ENCODE assay signal across 13 mouse cellular contexts in genomic region chr2:125251781-125252180, GRCm38 (mm10). TPM values are rescaled to one million over a fixed set of nuclear protein-coding genes. Genes with fewer than 3 reads are reported as not detected.
DNase-seq lines count a peak whose midpoint lies in the region; ATAC-seq and TF ChIP-seq lines count a peak whose summit lies in the region.
"Had no signal": no experiment of that assay in that cellular context is flagged by ENCODE, and none has a peak within 500 bp of the region (broad histone marks: within the 10 kb centered on the region; RNA-seq: fewer than 3 reads in every experiment).

No protein-coding gene starts in this region.

- WGBS in forebrain, embryonic 12.5 days = 86% methylated on average over 4 of the region's 4 CpGs

- DNase-seq in kidney, postnatal 4 days = peak; percentile 17 to 26
- no peak for DNase-seq in kidney, adult 11 months
- DNase-seq in brain, embryonic 14.5 days (ENCODE audit: low read depth) = no peak
- DNase-seq in naive thymus-derived CD4-positive, alpha-beta T cell, adult 2 months (ENCODE audit: low read depth) = peak; percentile 46
- no peak for DNase-seq in layer of hippocampus, postnatal 10 days (ENCODE audit: low spot score in 2 of 2)
- no peak for DNase-seq in gastrocnemius, adult 8-10 months (ENCODE audit: low spot score in 2 of 2)
- DNase-seq: right cerebral cortex, postnatal 25 days had no signal

- H3K27me3 ChIP-seq in E14TG2a.4 (ENCODE audit: insufficient read depth, low read length) = no peaks in the 10 kb centered on the region
- no peaks in the 10 kb centered on the region for H3K27me3 ChIP-seq in forebrain, embryonic 12.5 days
- H3K27me3 ChIP-seq: midbrain, embryonic 15.5 days; neural tube, embryonic 15.5 days had no signal

- no peak for ATAC-seq in forebrain, embryonic 12.5 days (ENCODE audit: low FRiP score)
- ATAC-seq: forebrain, postnatal 0 days; midbrain, embryonic 15.5 days had no signal

- no peak overlapping the region for H3K27ac ChIP-seq in forebrain, embryonic 12.5 days
- H3K27ac ChIP-seq: heart, adult 2 months; midbrain, embryonic 15.5 days; neural tube, embryonic 15.5 days had no signal

- peaks cover 77% of the 10 kb centered on the region for H3K9me3 ChIP-seq in E14TG2a.4 (ENCODE audit: low read length)
- H3K9me3 ChIP-seq in forebrain, embryonic 12.5 days = 0 out of 2 replicates have a peak, but pooled peaks cover 4% of the 10 kb centered on the region
- H3K9me3 ChIP-seq: midbrain, embryonic 15.5 days; neural tube, embryonic 15.5 days had no signal

- H3K4me1 ChIP-seq in E14TG2a.4 (replicated peaks; ENCODE audit: low read depth, low read length) = peaks cover 9% of the 10 kb centered on the region
- H3K4me1 ChIP-seq in forebrain, embryonic 12.5 days = peaks cover 19% of the 10 kb centered on the region

- TF ChIP-seq POLR2A in brain, embryonic 14.5 days (IDR thresholded peaks at IDR 0.05; ENCODE audit: borderline replicate concordance, extremely low read depth, insufficient read depth, insufficient read length, poor library complexity, severe bottlenecking) = no peak

- H3K9ac ChIP-seq in forebrain, embryonic 12.5 days = no peak overlapping the region
- H3K9ac ChIP-seq: forebrain, postnatal 0 days; midbrain, embryonic 15.5 days; neural tube, embryonic 15.5 days had no signal

- no peak overlapping the region for H3K4me3 ChIP-seq in E14TG2a.4 (replicated peaks; ENCODE audit: low read length)
- no peak overlapping the region for H3K4me3 ChIP-seq in forebrain, embryonic 12.5 days (replicated peaks)
- H3K4me3 ChIP-seq: heart, adult 2 months; midbrain, embryonic 15.5 days; neural tube, embryonic 15.5 days had no signal

- H3K4me2 ChIP-seq in forebrain, embryonic 12.5 days = no peak overlapping the region
- H3K4me2 ChIP-seq: midbrain, embryonic 15.5 days; neural tube, embryonic 15.5 days had no signal

- TF ChIP-seq CTCF in E14TG2a.4 (conservative IDR thresholded peaks at IDR 0.05; ENCODE audit: low read length) = peak; percentile 23; the same call in 1 of the 2 replicates
- TF ChIP-seq CTCF in brain, embryonic 14.5 days (IDR thresholded peaks at IDR 0.05; ENCODE audit: borderline replicate concordance, extremely low read depth, insufficient read depth, insufficient read length) = 0 out of 2 replicates have a peak, but pooled peaks have one; percentile 9

- H3K36me3 ChIP-seq in E14TG2a.4 (ENCODE audit: insufficient read depth, low read length) = peaks cover 84% of the 10 kb centered on the region
- H3K36me3 ChIP-seq in forebrain, embryonic 12.5 days (replicated peaks) = peaks cover 62% of the 10 kb centered on the region

RNA-seq across cellular contexts. Expression of gene Dut, which starts 4.8 kb away (rescaled TPM):
- 57.0 and 77.4 TPM in 2 replicates for polyA plus RNA-seq in brain, embryonic 14.5 days (2012; rRNA removed)
- total RNA-seq in layer of hippocampus, postnatal 10 days (2021) = 10 to 100 TPM; 41.0 to 46.6 TPM
- 224 and 225 TPM in 2 replicates for polyA plus RNA-seq in forebrain, embryonic 12.5 days (2016; fragmentation: Nextera tagmentation; extraction: Ambion mirVana)
- total RNA-seq in gastrocnemius, adult 8-10 months (2022) = 1 to 10 TPM; 6.7 to 8.3 (median 7.6) TPM

Comparison
In these comparisons a context has a peak if more than half of its experiments do, and no peak if none do; other contexts are left out.
1. DNase-seq: peak in kidney, postnatal 4 days (2 of 2) and naive thymus-derived CD4-positive, alpha-beta T cell, adult 2 months (single experiment); none in kidney, adult 11 months (single experiment), brain, embryonic 14.5 days (single experiment), layer of hippocampus, postnatal 10 days (0 of 2) and gastrocnemius, adult 8-10 months (0 of 2).
2. RNA of gene Dut, which starts 4.8 kb away (total RNA-seq): 41.0 to 46.6 TPM in layer of hippocampus, postnatal 10 days; 6.7 to 8.3 TPM in gastrocnemius, adult 8-10 months; every median in the first group is over 4 times any median in the second.